Mouse (Mus musculus): ENCODE measurements at regions not wholly inside any gene's neighbourhood (a gene's known extent, or its start where the extent isn't known, plus 50 kb on each side); places are given as distances from the start of the nearest gene placed in this dataset.

DNA sequence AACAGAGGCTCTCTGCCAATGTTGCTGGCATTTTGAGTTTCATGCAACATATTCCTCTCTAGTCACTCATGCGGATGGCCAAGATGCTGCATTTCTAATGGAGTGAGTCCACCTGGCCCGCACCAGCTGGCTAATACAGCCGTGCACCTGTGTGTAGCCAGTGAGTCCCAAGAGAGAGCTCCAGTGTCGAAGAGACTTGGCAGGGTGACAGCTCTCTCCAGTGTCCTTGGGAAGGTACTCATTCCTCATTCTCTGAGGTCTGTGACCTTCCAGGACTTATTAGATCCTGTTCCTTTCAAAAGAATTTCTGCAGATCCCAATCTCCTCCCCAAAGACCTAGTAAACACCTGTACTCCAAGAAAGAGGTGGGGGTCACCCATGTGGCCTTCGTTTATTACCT, 109.9 kb downstream of the Hs3st3b1 start:
- TF ChIP-seq POLR2A (IDR thresholded peaks at IDR 0.05; ENCODE audit: insufficient read depth, low read depth, low read length) (no peak), EP300 (IDR thresholded peaks at IDR 0.05; ENCODE audit: insufficient read depth, low read depth, low read length) (no peak), CTCF (IDR thresholded peaks at IDR 0.05) (no peak)

Measured in heart, adult 2 months (tissue).